Mouse (Mus musculus) hindbrain, embryonic 11.5 days (tissue): Measurements from ENCODE around the gene Kcnd3. TPM values are rescaled to one million over a fixed set of nuclear protein-coding genes. Genes with fewer than 3 reads are reported as not detected.

Experiments
- ATAC-seq: fragments of 200-750 bp; cut with Nextera tagmentation; 2 replicates; pipeline ENCODE4 v1.8.0; 2017; ENCODE audit warnings: mild to moderate bottlenecking, moderate TSS enrichment, moderate library complexity; ENCODE audit not compliant: low FRiP score
- DNase-seq: peaks from one replicate; pipeline ENCODE4 v3.0.0-alpha.2; 2015; ENCODE audit warnings: low spot score
- H3K27ac ChIP-seq: fragments of 300-500 bp; sonication (generic); 2 replicates; pipeline ENCODE4 v1.5.1; 2014; ENCODE audit warnings: mild to moderate bottlenecking, low read depth, low read length
- H3K27me3 ChIP-seq: fragments of 300-500 bp; sonication (generic); 2 replicates; pipeline ENCODE4 v1.6.1; 2014; ENCODE audit warnings: mild to moderate bottlenecking, low read length, moderate library complexity, mixed read lengths; ENCODE audit not compliant: control insufficient read depth, insufficient read depth
- H3K36me3 ChIP-seq: fragments of 300-500 bp; sonication (generic); 2 replicates; pipeline ENCODE4 v1.6.1; 2014; ENCODE audit warnings: mild to moderate bottlenecking, low read length, moderate library complexity, mixed read lengths; ENCODE audit not compliant: control insufficient read depth, insufficient read depth
- H3K4me1 ChIP-seq: fragments of 300-500 bp; sonication (generic); replicated peaks from 2 replicates; pipeline ENCODE4 v1.6.1; 2014; ENCODE audit warnings: low read length, mixed read lengths; ENCODE audit not compliant: control insufficient read depth, insufficient read depth
- H3K4me2 ChIP-seq: fragments of 300-500 bp; sonication (generic); replicated peaks from 2 replicates; pipeline ENCODE4 v1.6.1; 2014; ENCODE audit warnings: mild to moderate bottlenecking, low read depth, low read length
- H3K4me3 ChIP-seq: fragments of 300-500 bp; sonication (generic); 2 replicates; pipeline ENCODE4 v1.5.1; 2014; ENCODE audit warnings: low read depth, low read length
- H3K9ac ChIP-seq: fragments of 300-500 bp; sonication (generic); 2 replicates; pipeline ENCODE4 v1.6.1; 2014; ENCODE audit warnings: low read depth, low read length
- H3K9me3 ChIP-seq: fragments of 300-500 bp; sonication (generic); 2 replicates; pipeline ENCODE4 v1.6.1; 2016; ENCODE audit warnings: low read length; ENCODE audit not compliant: control insufficient read depth
- WGBS: fragments of 180-500 bp; shearing (Covaris S2); extraction: QIAGEN DNeasy Blood & Tissue Kit; methylation state at CpG from one replicate; pipeline ENCODE4 v1.1.7; 2014; 5-methylcytosine and 5-hydroxymethylcytosine counted together
- polyA plus RNA-seq: library from polyadenylated mRNA; unstranded; fragments of >200 nt; fragmentation: Nextera tagmentation; extraction: Ambion mirVana; gene quantifications from 2 replicates; pipeline ENCODE4 v1.2.1, GENCODE M21; 2014

Kcnd3 gene
- polyA plus RNA-seq, 1 experiment from 2014 or later: 3.0 TPM

DNA sequence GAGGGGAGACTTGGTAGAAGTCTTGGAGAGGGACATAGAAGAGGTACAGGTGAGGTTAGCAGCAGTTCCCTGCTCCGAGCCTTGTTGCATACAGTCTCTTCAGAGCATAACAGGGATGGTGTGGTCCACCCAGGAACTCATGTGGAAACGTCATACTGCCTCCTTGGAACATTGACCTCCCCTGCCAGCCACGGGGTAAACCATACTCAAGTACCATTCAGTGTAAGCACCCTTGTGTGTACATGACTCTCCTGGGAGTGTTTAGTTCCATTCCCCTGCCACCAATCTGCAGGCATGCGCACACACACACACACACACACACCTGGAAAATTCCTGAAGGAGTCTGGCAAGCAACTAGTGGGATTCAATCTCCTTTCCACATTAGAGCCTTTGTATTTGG lies 90.6 kb downstream of the Kcnd3 start:
- Histone ChIP-seq H3K4me2 (no peak overlapping the region), H3K27ac (no peak overlapping the region), H3K9me3 (no peaks in the 10 kb centered on the region), H3K27me3 (no peaks in the 10 kb centered on the region), H3K4me3 (no peak overlapping the region), H3K36me3 (no peaks in the 10 kb centered on the region), H3K4me1 (peaks cover 5% of the 10 kb centered on the region; the same call in 1 of the 2 replicates), H3K9ac (no peak overlapping the region)
- no peak for ATAC-seq
- no peak for DNase-seq
- 77% methylated on average over 4 of the region's 4 CpGs for WGBS

DNA sequence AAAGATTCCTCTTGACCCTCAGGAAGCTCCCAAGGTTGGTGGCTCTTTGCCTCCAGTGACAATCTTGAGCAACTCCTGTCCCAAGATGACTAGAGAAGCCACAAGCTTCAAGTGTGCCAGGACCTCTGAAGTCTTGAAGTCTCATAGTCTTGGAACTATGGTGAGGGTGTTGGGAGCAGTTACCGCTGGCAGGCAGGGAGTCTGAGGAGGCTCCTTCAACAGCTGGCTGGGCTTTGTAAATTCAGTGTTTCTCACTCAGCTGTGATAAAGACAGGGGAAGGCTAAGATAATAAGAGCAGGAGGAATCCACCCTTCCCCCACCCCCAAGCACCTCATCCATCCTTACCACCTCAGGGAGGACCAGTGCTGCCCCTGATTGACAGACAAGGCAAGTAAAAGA lies 92.0 kb downstream of the Kcnd3 start:
- Histone ChIP-seq H3K4me3 (no peak overlapping the region), H3K9ac (no peak overlapping the region), H3K36me3 (no peaks in the 10 kb centered on the region), H3K27me3 (no peaks in the 10 kb centered on the region), H3K4me2 (no peak overlapping the region), H3K27ac (no peak overlapping the region), H3K4me1 (no peaks in the 10 kb centered on the region; the same call in 1 of the 2 replicates), H3K9me3 (no peaks in the 10 kb centered on the region)
- ATAC-seq (no peak), DNase-seq (no peak)
- 90% methylated on average over 1 of the region's 1 CpGs for WGBS

DNA sequence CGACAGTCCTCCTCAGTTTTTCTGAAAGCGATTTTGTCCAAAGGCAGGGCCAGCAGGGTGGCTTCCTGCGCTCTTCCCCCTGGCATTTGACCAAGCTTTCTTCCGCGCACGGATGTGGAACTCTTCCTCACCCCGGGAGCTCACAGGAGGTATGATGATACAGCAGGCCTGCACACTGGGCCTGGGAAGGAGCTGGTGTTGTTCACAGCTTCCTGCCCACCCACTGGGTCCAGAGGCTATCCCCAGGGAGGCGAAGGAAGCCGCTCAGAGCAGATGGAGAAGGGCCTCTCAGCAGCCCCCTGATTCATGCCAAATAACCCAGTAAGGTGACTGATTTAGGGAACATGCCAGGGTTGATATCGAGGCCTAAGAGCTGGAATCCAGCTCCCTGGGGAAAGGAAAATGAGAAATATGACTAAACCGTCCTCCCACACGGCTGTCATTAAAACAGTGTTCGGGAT lies 94.5 kb downstream of the Kcnd3 start:
- H3K4me2 ChIP-seq: no peak overlapping the region
- H3K27me3 ChIP-seq: no peaks in the 10 kb centered on the region
- H3K4me3 ChIP-seq: no peak overlapping the region
- no peaks in the 10 kb centered on the region for H3K4me1 ChIP-seq
- 54% methylated on average over 13 of the region's 13 CpGs for WGBS
- DNase-seq (no peak), ATAC-seq (no peak)
- H3K36me3 ChIP-seq: no peaks in the 10 kb centered on the region
- H3K9ac ChIP-seq: no peak overlapping the region
- no peak overlapping the region for H3K27ac ChIP-seq
- no peaks in the 10 kb centered on the region for H3K9me3 ChIP-seq

DNA sequence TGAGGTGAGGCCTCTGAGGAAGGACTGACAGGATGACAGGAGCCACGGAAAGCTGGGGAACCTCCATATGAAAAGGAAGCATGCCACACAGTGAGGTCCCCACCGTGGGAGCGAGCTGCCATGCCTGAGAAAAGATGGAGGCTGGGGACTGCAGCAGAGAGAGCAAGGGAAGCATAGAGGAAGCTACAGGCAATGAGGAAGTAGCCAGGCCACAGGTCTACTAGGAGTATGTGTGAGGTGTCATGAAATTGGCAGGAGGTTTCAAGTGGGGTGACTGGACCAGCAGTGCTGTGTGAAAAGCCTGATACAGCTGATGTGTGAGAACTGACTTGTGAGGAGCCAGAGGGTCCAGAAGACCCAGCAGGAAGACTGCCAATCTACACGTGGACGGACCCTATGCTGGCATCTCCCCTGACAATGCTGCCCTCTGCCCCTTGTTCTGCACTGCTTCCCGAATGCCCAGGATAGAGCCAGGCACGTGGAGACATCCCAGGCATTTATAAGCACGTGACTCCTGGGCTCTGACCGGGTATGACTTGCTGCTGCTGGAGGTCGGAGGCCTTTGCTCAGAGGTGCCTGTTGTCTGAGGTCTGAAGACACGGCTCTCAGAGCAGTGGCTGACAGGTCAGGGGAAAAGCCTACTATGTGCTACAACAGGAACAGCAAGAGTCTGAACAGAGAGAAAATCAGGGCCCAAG lies 96.1 kb downstream of the Kcnd3 start:
- Histone ChIP-seq H3K4me2 (no peak overlapping the region), H3K27ac (no peak overlapping the region), H3K36me3 (no peaks in the 10 kb centered on the region), H3K9me3 (no peaks in the 10 kb centered on the region), H3K9ac (no peak overlapping the region), H3K4me1 (no peaks in the 10 kb centered on the region), H3K4me3 (no peak overlapping the region), H3K27me3 (no peaks in the 10 kb centered on the region)
- no peak for DNase-seq
- 83% methylated on average over 11 of the region's 11 CpGs for WGBS
- no peak for ATAC-seq

DNA sequence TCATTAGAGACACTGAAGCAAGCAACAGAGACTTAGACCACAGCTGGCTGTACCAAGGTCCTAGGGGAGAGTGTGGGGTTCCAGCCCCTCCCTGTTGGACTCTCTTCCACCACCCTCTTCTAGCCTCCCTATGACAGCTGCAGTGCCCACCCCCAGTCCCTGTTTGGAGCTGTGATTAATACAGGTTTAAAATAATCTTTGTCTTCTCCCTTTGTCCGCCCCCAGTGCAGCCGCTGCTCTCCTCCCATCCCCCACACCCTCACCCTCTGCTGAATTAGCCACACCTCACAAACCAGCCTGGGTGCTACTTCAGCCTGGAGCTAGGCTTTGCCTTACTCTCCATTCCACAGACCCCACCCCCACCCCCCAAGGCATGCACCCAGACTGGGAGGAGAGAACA lies 107.3 kb downstream of the Kcnd3 start:
- DNase-seq (peak; percentile 41), ATAC-seq (peak; percentile 79)
- H3K9me3 ChIP-seq: no peaks in the 10 kb centered on the region
- WGBS: 37% methylated on average over 2 of the region's 2 CpGs
- H3K4me2 ChIP-seq: no peak overlapping the region
- H3K27ac ChIP-seq: 0 out of 2 replicates have a peak overlapping the region, but pooled peaks have one; percentile 33
- H3K4me1 ChIP-seq: peaks cover 2% of the 10 kb centered on the region; the same call in 1 of the 2 replicates
- no peaks in the 10 kb centered on the region for H3K27me3 ChIP-seq
- H3K36me3 ChIP-seq: no peaks in the 10 kb centered on the region
- H3K9ac ChIP-seq: 0 out of 2 replicates have a peak overlapping the region, but pooled peaks have one; percentile 12
- no peak overlapping the region for H3K4me3 ChIP-seq

DNA sequence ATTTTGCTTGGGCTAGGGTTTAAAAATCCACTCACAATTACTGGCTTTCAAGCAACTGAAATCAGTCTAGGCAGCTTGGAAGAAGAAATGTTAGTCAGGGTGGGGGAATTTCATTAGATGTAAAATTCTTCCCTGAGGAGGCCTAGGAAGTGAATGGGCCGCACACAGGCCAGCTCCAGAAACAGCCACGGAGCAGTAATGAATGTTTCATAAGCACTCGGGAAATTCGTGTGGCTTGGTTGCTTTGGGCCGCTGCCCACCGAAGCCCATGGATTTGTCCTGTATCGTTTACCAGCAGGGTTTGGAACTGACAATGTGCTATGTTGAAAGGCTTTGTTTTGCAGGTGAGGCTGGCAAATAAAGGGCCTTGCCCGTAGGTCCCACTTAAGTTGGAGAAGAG lies 114.8 kb downstream of the Kcnd3 start:
- no peak for DNase-seq
- 0 out of 2 replicates have a peak overlapping the region, but pooled peaks have one; percentile 27 for H3K27ac ChIP-seq

DNA sequence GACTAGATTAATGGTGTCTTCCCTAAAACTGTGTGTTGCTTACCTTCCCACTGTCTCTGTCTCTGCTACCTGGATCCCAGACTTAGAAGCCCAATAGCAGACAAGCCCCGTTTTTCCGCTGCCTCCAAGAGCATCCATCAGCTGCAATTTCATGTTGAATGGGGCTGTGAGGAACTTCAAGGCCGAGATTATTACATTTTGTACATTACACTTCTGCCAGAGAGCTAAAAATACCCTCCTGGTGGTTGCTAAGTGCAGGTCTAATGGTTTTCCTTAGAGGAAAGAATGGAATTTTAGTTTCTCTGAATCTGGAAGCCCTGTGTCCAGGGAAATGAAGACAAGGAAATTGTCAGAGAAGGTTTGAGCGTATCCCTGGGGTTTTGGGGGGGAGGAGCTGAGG lies 115.3 kb downstream of the Kcnd3 start:
- ATAC-seq (no peak), DNase-seq (no peak)
- Histone ChIP-seq H3K36me3 (no peaks in the 10 kb centered on the region), H3K9ac (no peak overlapping the region), H3K4me2 (no peak overlapping the region), H3K27ac (no peak overlapping the region), H3K9me3 (no peaks in the 10 kb centered on the region), H3K4me1 (peaks cover 3% of the 10 kb centered on the region), H3K27me3 (no peaks in the 10 kb centered on the region), H3K4me3 (no peak overlapping the region)
- WGBS: 83% methylated on average over 4 of the region's 4 CpGs

More for the DNA sequence above, 114.8 kb downstream of the Kcnd3 start:
- 83% methylated on average over 8 of the region's 8 CpGs for WGBS
- peaks cover 3% of the 10 kb centered on the region for H3K4me1 ChIP-seq
- H3K4me2 ChIP-seq: no peak overlapping the region
- no peak overlapping the region for H3K4me3 ChIP-seq
- H3K27me3 ChIP-seq: no peaks in the 10 kb centered on the region
- H3K36me3 ChIP-seq: no peaks in the 10 kb centered on the region
- H3K9me3 ChIP-seq: no peaks in the 10 kb centered on the region
- ATAC-seq: no peak
- no peak overlapping the region for H3K9ac ChIP-seq

DNA sequence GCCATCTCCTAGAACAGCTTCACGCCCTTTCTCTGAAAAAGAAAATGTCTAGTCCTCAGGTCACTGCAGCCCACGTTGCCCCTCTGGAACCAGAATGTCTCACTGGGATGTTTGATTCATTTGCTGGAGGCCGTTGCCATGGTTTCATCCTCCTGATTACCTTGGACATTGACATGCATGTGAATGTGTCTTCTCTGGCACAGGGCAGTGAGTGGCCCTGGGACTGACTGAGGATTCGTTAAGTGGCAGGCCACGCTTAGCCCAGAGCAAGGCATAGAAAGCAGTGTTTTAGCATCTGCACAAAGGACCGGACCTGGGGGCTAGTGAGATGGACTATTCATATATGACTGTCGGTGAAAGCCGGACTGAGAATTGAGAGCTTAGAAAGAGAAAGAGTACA lies 116.3 kb downstream of the Kcnd3 start:
- H3K36me3 ChIP-seq: no peaks in the 10 kb centered on the region
- 71% methylated on average over 8 of the region's 8 CpGs for WGBS
- H3K9me3 ChIP-seq: no peaks in the 10 kb centered on the region
- ATAC-seq (peak; percentile 62), DNase-seq (peak; percentile 26)
- no peak overlapping the region for H3K9ac ChIP-seq
- peaks cover 3% of the 10 kb centered on the region for H3K4me1 ChIP-seq
- H3K27ac ChIP-seq: peak overlapping the region; percentile 68
- H3K27me3 ChIP-seq: no peaks in the 10 kb centered on the region
- H3K4me3 ChIP-seq: no peak overlapping the region
- H3K4me2 ChIP-seq: no peak overlapping the region

DNA sequence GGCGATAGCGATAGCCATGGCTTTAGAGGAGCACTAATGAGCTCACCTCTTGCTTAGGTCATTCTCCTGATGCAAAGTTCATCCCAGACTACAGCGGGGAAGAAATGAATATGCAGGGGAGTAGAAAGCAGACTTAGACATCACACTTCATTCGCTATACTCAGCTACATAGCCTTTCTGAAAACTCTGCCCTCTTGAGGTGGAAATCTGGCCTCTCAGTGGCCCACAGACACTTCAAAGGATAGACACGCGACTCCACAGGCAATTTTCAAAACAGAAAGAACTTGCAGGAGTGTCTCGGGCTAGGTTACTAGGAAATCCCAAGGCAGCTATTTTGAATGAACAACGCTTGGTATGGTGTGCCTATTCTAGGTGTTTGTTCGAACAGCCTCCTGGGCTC lies 116.7 kb downstream of the Kcnd3 start:
- no peaks in the 10 kb centered on the region for H3K36me3 ChIP-seq
- peak overlapping the region; percentile 68 for H3K27ac ChIP-seq
- 72% methylated on average over 9 of the region's 9 CpGs for WGBS
- peaks cover 3% of the 10 kb centered on the region for H3K4me1 ChIP-seq
- DNase-seq: no peak
- 0 out of 2 replicates have a peak, but pooled peaks have one; percentile 5 for ATAC-seq
- no peak overlapping the region for H3K9ac ChIP-seq
- no peak overlapping the region for H3K4me3 ChIP-seq
- no peaks in the 10 kb centered on the region for H3K9me3 ChIP-seq
- no peak overlapping the region for H3K4me2 ChIP-seq
- H3K27me3 ChIP-seq: no peaks in the 10 kb centered on the region
